Mouse (Mus musculus): Measurements from ENCODE around the gene Plce1.

GRCm38 (mm10) chr19:38470257-38470893 is 10.5 kb upstream of the Plce1 start:
- TF ChIP-seq CTCF (conservative IDR thresholded peaks at IDR 0.05; ENCODE audit: insufficient read depth, insufficient read length, low read depth, low read length), result no peak
- TF ChIP-seq POLR2A (IDR thresholded peaks at IDR 0.05; ENCODE audit: low read depth, low read length), result no peak

Measured in kidney, adult 2 months (tissue).